Mouse (Mus musculus) liver, adult 2 months (tissue): ENCODE measurements around the gene Znrf3. TPM values are rescaled to one million over a fixed set of nuclear protein-coding genes. Genes with fewer than 3 reads are reported as not detected.

Experiments
- DNase-seq: peaks from one replicate; pipeline ENCODE4 v3.0.0-alpha.2; 2011; ENCODE audit warnings: low read depth, low spot score; ENCODE audit errors: extremely low read depth
- H3K27ac ChIP-seq: fragments of 200-500 bp; replicated peaks from 2 replicates; pipeline ENCODE4 v1.5.1; 2012; ENCODE audit warnings: low read depth, mild to moderate bottlenecking, control low read depth, inconsistent platforms, low read length; ENCODE audit not compliant: insufficient read depth
- H3K27me3 ChIP-seq: fragments of 200-500 bp; 2 replicates; pipeline ENCODE4 v1.6.1; 2012; ENCODE audit warnings: mild to moderate bottlenecking, moderate library complexity, low read length, inconsistent platforms; ENCODE audit not compliant: control insufficient read depth, insufficient read depth
- H3K36me3 ChIP-seq: fragments of 200-500 bp; 2 replicates; pipeline ENCODE4 v1.6.1; 2012; ENCODE audit warnings: low read length, inconsistent platforms; ENCODE audit not compliant: control insufficient read depth, insufficient read depth
- H3K4me1 ChIP-seq: fragments of 200-500 bp; 2 replicates; pipeline ENCODE4 v1.6.1; 2011; ENCODE audit warnings: low read length; ENCODE audit not compliant: control insufficient read depth, insufficient read depth
- H3K4me3 ChIP-seq: fragments of 200-500 bp; 2 replicates; pipeline ENCODE4 v1.5.1; 2011; ENCODE audit warnings: low read depth, mild to moderate bottlenecking, control low read depth, low read length, moderate library complexity; ENCODE audit not compliant: insufficient read depth
- H3K79me2 ChIP-seq: fragments of 200-500 bp; 2 replicates; pipeline ENCODE4 v1.6.1; 2012; ENCODE audit warnings: inconsistent platforms, mild to moderate bottlenecking, low read length, moderate library complexity; ENCODE audit not compliant: control insufficient read depth, insufficient read depth
- H3K9ac ChIP-seq: fragments of 200-500 bp; 2 replicates; pipeline ENCODE4 v1.6.1; 2012; ENCODE audit warnings: low read depth, mild to moderate bottlenecking, control low read depth, inconsistent platforms, low read length
- CTCF ChIP-seq: fragments of 200-500 bp; IDR thresholded peaks from 2 replicates; pipeline ENCODE4 v1.5.1; 2011; ENCODE audit warnings: low read depth, low read length, control low read depth
- POLR2A ChIP-seq: fragments of 200-500 bp; IDR thresholded peaks from 2 replicates; pipeline ENCODE4 v1.6.1; 2011; ENCODE audit warnings: low read length, control low read depth; ENCODE audit not compliant: insufficient read depth; ENCODE audit errors: extremely low read depth
- WGBS: fragments of 180-500 bp; shearing (Covaris S2); methylation state at CpG from one replicate; pipeline ENCODE4 v1.1.7; 2018; 5-methylcytosine and 5-hydroxymethylcytosine counted together
- polyA plus RNA-seq: library from polyadenylated mRNA; depleted of rRNA; stranded (reverse); fragments of >200 nt; gene quantifications from 2 replicates; pipeline ENCODE4 v1.2.3, GENCODE M21; 2012
- total RNA-seq: library from RNA; depleted of rRNA; stranded (reverse); fragments of >200 nt; gene quantifications from 2 replicates; pipeline ENCODE4 v1.2.3, GENCODE M21; 2014

The Znrf3 gene
- total and polyA plus RNA-seq, 2 experiments: 4.5 to 4.6 TPM

- TF ChIP-seq CTCF (no peak), POLR2A (no peak)
- no peak overlapping the region for H3K4me3 ChIP-seq
- WGBS: 97% methylated on average over 4 of the region's 4 CpGs
- H3K27ac ChIP-seq: no peak overlapping the region
- H3K27me3 ChIP-seq: no peaks in the 10 kb centered on the region
- H3K4me1 ChIP-seq: peaks cover 8% of the 10 kb centered on the region
- no peak overlapping the region for H3K9ac ChIP-seq
- no peaks in the 10 kb centered on the region for H3K79me2 ChIP-seq
- no peaks in the 10 kb centered on the region for H3K36me3 ChIP-seq
- no peak for DNase-seq
Measured at GRCm38 (mm10) chr11:5450701-5451100, 6.1 kb upstream of the Znrf3 start.

GRCm38 (mm10) chr11:5445452-5445953 is 856 bp upstream of the Znrf3 start:
- H3K27me3 ChIP-seq: no peaks in the 10 kb centered on the region
- WGBS: 15% methylated on average over 11 of the region's 11 CpGs
- peak overlapping the region; percentile 78 for H3K4me3 ChIP-seq
- no peaks in the 10 kb centered on the region for H3K36me3 ChIP-seq
- H3K27ac ChIP-seq: peak overlapping the region; percentile 57
- peaks cover 1% of the 10 kb centered on the region; the same call in 1 of the 2 replicates for H3K79me2 ChIP-seq
- peak overlapping the region; percentile 84; the same call in 1 of the 2 replicates for H3K9ac ChIP-seq
- peak; percentile 53 for DNase-seq
- H3K4me1 ChIP-seq: peaks cover 7% of the 10 kb centered on the region; the same call in 1 of the 2 replicates
- TF ChIP-seq POLR2A (no peak), CTCF (no peak)

GRCm38 (mm10) chr11:5444234-5444598 is 431 bp downstream of the Znrf3 start:
- Histone ChIP-seq H3K4me1 (peaks cover 7% of the 10 kb centered on the region; the same call in 1 of the 2 replicates), H3K27me3 (no peaks in the 10 kb centered on the region), H3K4me3 (peak overlapping the region; percentile 71), H3K9ac (peak overlapping the region; percentile 79), H3K36me3 (no peaks in the 10 kb centered on the region), H3K27ac (peak overlapping the region; percentile 33), H3K79me2 (peaks cover 10% of the 10 kb centered on the region; the same call in 1 of the 2 replicates)
- TF ChIP-seq POLR2A (no peak), CTCF (no peak)
- DNase-seq: no peak
- WGBS: 9% methylated on average over 51 of the region's 57 CpGs

- peak; percentile 39 for DNase-seq
- H3K9ac ChIP-seq: peak overlapping the region; percentile 79
- TF ChIP-seq CTCF (no peak), POLR2A (no peak)
- peak overlapping the region; percentile 71 for H3K4me3 ChIP-seq
- no peak overlapping the region for H3K27ac ChIP-seq
- peaks cover 7% of the 10 kb centered on the region; the same call in 1 of the 2 replicates for H3K4me1 ChIP-seq
- no peaks in the 10 kb centered on the region for H3K27me3 ChIP-seq
- H3K79me2 ChIP-seq: peaks cover 13% of the 10 kb centered on the region; the same call in 1 of the 2 replicates
- WGBS: 4% methylated on average over 38 of the region's 38 CpGs
- H3K36me3 ChIP-seq: no peaks in the 10 kb centered on the region
Measured at GRCm38 (mm10) chr11:5443511-5444233, 975 bp downstream of the Znrf3 start.

GRCm38 (mm10) chr11:5442590-5443021 is 2.0 kb downstream of the Znrf3 start:
- H3K9ac ChIP-seq: no peak overlapping the region
- no peaks in the 10 kb centered on the region for H3K36me3 ChIP-seq
- DNase-seq: no peak
- TF ChIP-seq POLR2A (no peak), CTCF (no peak)
- no peak overlapping the region for H3K27ac ChIP-seq
- peaks cover 18% of the 10 kb centered on the region; the same call in 1 of the 2 replicates for H3K79me2 ChIP-seq
- H3K27me3 ChIP-seq: no peaks in the 10 kb centered on the region
- no peak overlapping the region for H3K4me3 ChIP-seq
- H3K4me1 ChIP-seq: peaks cover 7% of the 10 kb centered on the region; the same call in 1 of the 2 replicates
- 25% methylated on average over 3 of the region's 3 CpGs for WGBS

- Histone ChIP-seq H3K9ac (no peak overlapping the region), H3K27me3 (no peaks in the 10 kb centered on the region), H3K4me3 (no peak overlapping the region), H3K36me3 (no peaks in the 10 kb centered on the region), H3K79me2 (peaks cover 34% of the 10 kb centered on the region), H3K27ac (no peak overlapping the region), H3K4me1 (peaks cover 10% of the 10 kb centered on the region)
- DNase-seq: no peak
- no peak for TF ChIP-seq CTCF
- TF ChIP-seq POLR2A: no peak
- whole genome bisulfite sequencing: 92% methylated on average over 2 of the region's 2 CpGs
Measured at GRCm38 (mm10) chr11:5437646-5438045, 7.0 kb downstream of the Znrf3 start.
